Mouse (Mus musculus) E14TG2a.4 (cell line): Measurements from ENCODE around the gene Capn11.

Source experiments
- CTCF ChIP-seq: conservative IDR thresholded peaks from 2 replicates; pipeline ENCODE4 v1.5.1; 2014; ENCODE audit warnings: low read length
- NANOG ChIP-seq: IDR thresholded peaks from 2 replicates; pipeline ENCODE4 v1.6.1; 2014; ENCODE audit warnings: borderline replicate concordance, low read length, mixed read lengths
- POU5F1 ChIP-seq: IDR thresholded peaks from 2 replicates; pipeline ENCODE4 v1.6.1; 2014; ENCODE audit warnings: low read length, borderline replicate concordance

DNA sequence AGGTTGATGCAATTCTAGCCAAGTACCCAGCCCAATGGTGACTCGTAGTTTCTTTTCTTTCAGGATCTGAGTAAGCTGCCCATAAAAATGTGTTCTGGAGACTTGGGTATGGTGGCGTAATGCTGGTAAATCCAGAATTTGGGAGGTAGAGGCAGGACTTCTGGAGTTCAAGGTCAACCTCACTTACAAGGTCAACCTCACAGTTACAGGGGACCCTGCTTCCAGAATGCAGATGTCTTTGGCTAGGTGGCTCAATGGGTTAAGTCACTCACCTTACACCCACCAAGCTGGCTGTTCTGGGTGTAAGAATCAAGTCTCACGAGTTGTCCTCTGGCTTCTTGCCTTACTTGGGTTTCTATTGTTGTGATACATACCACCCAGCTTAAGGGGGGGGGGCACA is 42.4 kb downstream of the Capn11 start:
- TF ChIP-seq CTCF = no peak
- no peak for TF ChIP-seq POU5F1
- TF ChIP-seq NANOG = no peak
